Mouse (Mus musculus) limb, embryonic 12.5 days (tissue): ENCODE measurements around the gene Clvs2. TPM values are rescaled to one million over a fixed set of nuclear protein-coding genes. Genes with fewer than 3 reads are reported as not detected.

ENCODE experiments used
- polyA plus RNA-seq: library from polyadenylated mRNA; unstranded; fragments of >200 nt; fragmentation: Nextera tagmentation; extraction: Ambion mirVana; gene quantifications from 2 replicates; pipeline ENCODE4 v1.2.1, GENCODE M21; 2016

The Clvs2 gene
- polyA plus RNA-seq, 1 experiment from 2014 or later, result 0.05 TPM

Other genes with a start within 250 kb of the Clvs2 start
- not detected in 2 replicates for gene Sult3a2, start 161.9 kb upstream of the Clvs2 start, polyA plus RNA-seq
- gene Sult3a1, start 233.0 kb upstream of the Clvs2 start, polyA plus RNA-seq, result not detected in 2 replicates